Mouse (Mus musculus): Measurements from ENCODE around the gene Drg2.

Gene Drg2

GRCm38 (mm10) chr11:60470743-60471142, 16.4 kb downstream of the Drg2 start:
- peak in 1 of 2 experiments; percentile 25 for DNase-seq

- DNase-seq, result no peak
Measured at GRCm38 (mm10) chr11:60474534-60474933, 20.1 kb downstream of the Drg2 start.

- no peak for DNase-seq
Measured at GRCm38 (mm10) chr11:60475668-60476362, 21.4 kb downstream of the Drg2 start.

- DNase-seq, result no peak
Measured at GRCm38 (mm10) chr11:60478121-60478520, 23.7 kb downstream of the Drg2 start.

GRCm38 (mm10) chr11:60486267-60486666, 31.9 kb downstream of the Drg2 start:
- DNase-seq, result no peak

GRCm38 (mm10) chr11:60492726-60493125, 38.3 kb downstream of the Drg2 start:
- no peak for DNase-seq

- DNase-seq, result no peak
Measured at GRCm38 (mm10) chr11:60495692-60496091, 41.3 kb downstream of the Drg2 start.

GRCm38 (mm10) chr11:60507281-60507680, 52.9 kb downstream of the Drg2 start:
- DNase-seq, result peak in 1 of 2 experiments; percentile 23

GRCm38 (mm10) chr11:60508950-60509349, 54.6 kb downstream of the Drg2 start:
- no peak for DNase-seq

GRCm38 (mm10) chr11:60509500-60509899, 55.1 kb downstream of the Drg2 start:
- no peak for DNase-seq

GRCm38 (mm10) chr11:60511893-60512292, 57.5 kb downstream of the Drg2 start:
- no peak for DNase-seq

GRCm38 (mm10) chr11:60512520-60512919, 58.1 kb downstream of the Drg2 start:
- no peak for DNase-seq

- DNase-seq, result no peak
Measured at GRCm38 (mm10) chr11:60514941-60515340, 60.5 kb downstream of the Drg2 start.

- DNase-seq, result no peak
Measured at GRCm38 (mm10) chr11:60518305-60518704, 63.9 kb downstream of the Drg2 start.
